Mouse (Mus musculus) heart, adult 2 months (tissue): ENCODE measurements around the gene Agbl4. TPM values are rescaled to one million over a fixed set of nuclear protein-coding genes. Genes with fewer than 3 reads are reported as not detected.

Source experiments
- DNase-seq, 2 experiments: peaks; one replicate each; pipeline ENCODE4 v3.0.0; 2021
- H3K27ac ChIP-seq: fragments of 200-600 bp; 2 replicates; pipeline ENCODE4 v1.8.1; 2022
- H3K27me3 ChIP-seq: fragments of 200-500 bp; 2 replicates; pipeline ENCODE4 v1.6.1; 2012; ENCODE audit warnings: mild to moderate bottlenecking, low read length, inconsistent platforms, mixed read lengths; ENCODE audit not compliant: control insufficient read depth, insufficient read depth
- H3K36me3 ChIP-seq: fragments of 200-500 bp; 2 replicates; pipeline ENCODE4 v1.6.1; 2012; ENCODE audit warnings: low read length, inconsistent platforms; ENCODE audit not compliant: control insufficient read depth, insufficient read depth
- H3K4me1 ChIP-seq: fragments of 200-500 bp; 2 replicates; pipeline ENCODE4 v1.6.1; 2011; ENCODE audit warnings: low read length; ENCODE audit not compliant: control insufficient read depth, insufficient read depth
- H3K4me3 ChIP-seq: fragments of 200-600 bp; 2 replicates; pipeline ENCODE4 v1.8.1; 2022
- H3K79me2 ChIP-seq: fragments of 200-500 bp; replicated peaks from 2 replicates; pipeline ENCODE4 v1.6.1; 2012; ENCODE audit warnings: mild to moderate bottlenecking, inconsistent platforms, low read length, moderate library complexity, mixed read lengths; ENCODE audit not compliant: control insufficient read depth, insufficient read depth
- H3K9ac ChIP-seq: fragments of 200-500 bp; 2 replicates; pipeline ENCODE4 v1.6.1; 2012; ENCODE audit warnings: low read depth, mild to moderate bottlenecking, control low read depth, inconsistent platforms, low read length, mixed read lengths
- CTCF ChIP-seq: fragments of 200-600 bp; IDR thresholded peaks from 2 replicates; pipeline ENCODE4 v1.8.1; 2022; ENCODE audit warnings: antibody characterized with exemption, mild to moderate bottlenecking, moderate library complexity
- EP300 ChIP-seq: fragments of 200-500 bp; IDR thresholded peaks from 2 replicates; pipeline ENCODE4 v1.6.1; 2011; ENCODE audit warnings: low read depth, low read length, control low read depth; ENCODE audit not compliant: insufficient read depth
- POLR2A ChIP-seq: fragments of 200-500 bp; IDR thresholded peaks from 2 replicates; pipeline ENCODE4 v1.6.1; 2011; ENCODE audit warnings: mild to moderate bottlenecking, low read depth, low read length, control low read depth; ENCODE audit not compliant: insufficient read depth
- WGBS: fragments of 180-500 bp; shearing (Covaris S2); methylation state at CpG from one replicate; pipeline ENCODE4 v1.1.7; 2018; 5-methylcytosine and 5-hydroxymethylcytosine counted together
- intact Hi-C: fragments of 180-260 bp; cut with DNase I; formaldehyde crosslinking; loops from one replicate; pipeline ENCODE4 v1.15.1; 2025
- polyA plus RNA-seq: library from polyadenylated mRNA; depleted of rRNA; stranded (reverse); fragments of >200 nt; gene quantifications from 2 replicates; pipeline ENCODE4 v1.2.3, GENCODE M21; 2012
- total RNA-seq, 2 experiments: library from RNA; stranded (reverse); gene quantifications; 2 replicates each; pipeline ENCODE4 v1.2.3; 2021

Agbl4 gene
- total and polyA plus RNA-seq, 3 experiments = 0.08 to 0.39 (median 0.30) TPM

GRCm38 (mm10) chr4:111451283-111451918 is 1053.9 kb downstream of the Agbl4 start:
- TF ChIP-seq CTCF (no peak), POLR2A (no peak), EP300 (no peak)
- Histone ChIP-seq H3K27ac (no peak overlapping the region), H3K36me3 (no peaks in the 10 kb centered on the region), H3K79me2 (no peaks in the 10 kb centered on the region), H3K27me3 (no peaks in the 10 kb centered on the region), H3K4me3 (no peak overlapping the region), H3K4me1 (peaks cover 6% of the 10 kb centered on the region), H3K9ac (no peak overlapping the region)
- intact Hi-C loops = no loop called here
- DNase-seq = peak in 1 of 2 experiments; percentile 27
- WGBS = 42% methylated on average over 7 of the region's 7 CpGs

- Histone ChIP-seq H3K27me3 (no peaks in the 10 kb centered on the region), H3K4me1 (peaks cover 6% of the 10 kb centered on the region), H3K9ac (no peak overlapping the region), H3K36me3 (no peaks in the 10 kb centered on the region), H3K4me3 (no peak overlapping the region), H3K79me2 (no peaks in the 10 kb centered on the region), H3K27ac (no peak overlapping the region)
- 94% methylated on average over 5 of the region's 5 CpGs for WGBS
- no peak for DNase-seq
- intact Hi-C loops = no loop called here
- no peak for TF ChIP-seq POLR2A
- no peak for TF ChIP-seq EP300
- TF ChIP-seq CTCF = no peak
These were observed 1054.7 kb downstream of the Agbl4 start for GRCm38 (mm10) chr4:111452192-111452591.

- no peak overlapping the region for H3K4me3 ChIP-seq
- H3K36me3 ChIP-seq = no peaks in the 10 kb centered on the region
- H3K9ac ChIP-seq = no peak overlapping the region
- intact Hi-C loops = no loop called here
- H3K79me2 ChIP-seq = no peaks in the 10 kb centered on the region
- TF ChIP-seq CTCF = no peak
- no peak for TF ChIP-seq POLR2A
- no peak for TF ChIP-seq EP300
- H3K4me1 ChIP-seq = peaks cover 6% of the 10 kb centered on the region
- no peak overlapping the region for H3K27ac ChIP-seq
- no peaks in the 10 kb centered on the region for H3K27me3 ChIP-seq
- whole genome bisulfite sequencing = 60% methylated on average over 3 of the region's 3 CpGs
- peak in 1 of 2 experiments; percentile 15 for DNase-seq
These were observed 1055.8 kb downstream of the Agbl4 start for GRCm38 (mm10) chr4:111453275-111453674.

- no peaks in the 10 kb centered on the region for H3K36me3 ChIP-seq
- no peaks in the 10 kb centered on the region for H3K27me3 ChIP-seq
- no peak overlapping the region for H3K9ac ChIP-seq
- intact Hi-C loops = no loop called here
- WGBS = 89% methylated on average over 5 of the region's 5 CpGs
- H3K79me2 ChIP-seq = no peaks in the 10 kb centered on the region
- H3K4me3 ChIP-seq = no peak overlapping the region
- no peak for DNase-seq
- TF ChIP-seq EP300 = no peak
- TF ChIP-seq CTCF = no peak
- no peak for TF ChIP-seq POLR2A
- no peak overlapping the region for H3K27ac ChIP-seq
- H3K4me1 ChIP-seq = peaks cover 6% of the 10 kb centered on the region
These were observed 1058.2 kb downstream of the Agbl4 start for GRCm38 (mm10) chr4:111455621-111456020.

GRCm38 (mm10) chr4:111457568-111457967 is 1060.1 kb downstream of the Agbl4 start:
- no peaks in the 10 kb centered on the region for H3K36me3 ChIP-seq
- intact Hi-C loops = no loop called here

GRCm38 (mm10) chr4:111467293-111467773 is 1069.9 kb downstream of the Agbl4 start:
- Histone ChIP-seq H3K4me3 (no peak overlapping the region), H3K36me3 (no peaks in the 10 kb centered on the region), H3K9ac (no peak overlapping the region), H3K79me2 (no peaks in the 10 kb centered on the region), H3K4me1 (no peaks in the 10 kb centered on the region), H3K27me3 (no peaks in the 10 kb centered on the region), H3K27ac (no peak overlapping the region)
- DNase-seq = no peak
- TF ChIP-seq POLR2A (no peak), CTCF (no peak), EP300 (no peak)
- 78% methylated on average over 2 of the region's 2 CpGs for WGBS
- intact Hi-C loops = no loop called here

More at GRCm38 (mm10) chr4:111457568-111457967, 1060.1 kb downstream of the Agbl4 start:
- Histone ChIP-seq H3K79me2 (no peaks in the 10 kb centered on the region), H3K27ac (no peak overlapping the region), H3K4me1 (no peaks in the 10 kb centered on the region), H3K27me3 (no peaks in the 10 kb centered on the region), H3K4me3 (no peak overlapping the region), H3K9ac (no peak overlapping the region)
- no peak for DNase-seq
- 91% methylated on average over 5 of the region's 5 CpGs for WGBS
- TF ChIP-seq EP300 = no peak
- no peak for TF ChIP-seq POLR2A
- no peak for TF ChIP-seq CTCF
